In genomic region chr7:111509167-111509854, GRCm38 (mm10) we compare ENCODE assay signal across 23 mouse cellular contexts.
DNase-seq lines count a peak whose midpoint lies in the region; ATAC-seq lines count a peak whose summit lies in the region.
"Had no signal": no experiment of that assay in that cellular context is flagged by ENCODE, and none has a peak within 500 bp of the region (broad histone marks: within the 10 kb centered on the region; RNA-seq: fewer than 3 reads in every experiment).

No protein-coding gene starts in this region.

- ATAC-seq in hindbrain, embryonic 13.5 days (ENCODE audit: low FRiP score): peak; percentile 24; the same call in 1 of the 2 replicates
- ATAC-seq in hindbrain, embryonic 14.5 days (ENCODE audit: low FRiP score): no peak
- ATAC-seq in kidney, embryonic 15.5 days (replicated peaks; ENCODE audit: low FRiP score): 0 out of 2 replicates have a peak, but pooled peaks have one; percentile 60
- 0 out of 2 replicates have a peak, but pooled peaks have one; percentile 41 for ATAC-seq in neural tube, embryonic 15.5 days (ENCODE audit: low FRiP score)
- ATAC-seq: CD4-positive, CD25-positive, alpha-beta regulatory T cell, adult 4 months; forebrain, embryonic 13.5 days; forebrain, embryonic 16.5 days; hindbrain, postnatal 0 days; inflammation-experienced regulatory T-cells, adult 6 months had no signal

- H3K9me3 ChIP-seq in hindbrain, embryonic 13.5 days: no peaks in the 10 kb centered on the region
- no peaks in the 10 kb centered on the region for H3K9me3 ChIP-seq in hindbrain, embryonic 14.5 days (ENCODE audit: control insufficient read depth, low read length)
- H3K9me3 ChIP-seq in kidney, embryonic 15.5 days (replicated peaks): no peaks in the 10 kb centered on the region
- H3K9me3 ChIP-seq in neural tube, embryonic 15.5 days (replicated peaks): no peaks in the 10 kb centered on the region
- H3K9me3 ChIP-seq: embryonic facial prominence, embryonic 13.5 days; forebrain, embryonic 10.5 days; forebrain, embryonic 13.5 days; hindbrain, embryonic 10.5 days had no signal

- peaks cover 4% of the 10 kb centered on the region; the same call in 1 of the 2 replicates for H3K36me3 ChIP-seq in hindbrain, embryonic 13.5 days
- H3K36me3 ChIP-seq in hindbrain, embryonic 14.5 days (replicated peaks; ENCODE audit: control insufficient read depth, insufficient read depth): no peaks in the 10 kb centered on the region
- peaks cover 13% of the 10 kb centered on the region for H3K36me3 ChIP-seq in kidney, embryonic 15.5 days
- H3K36me3 ChIP-seq in neural tube, embryonic 15.5 days: no peaks in the 10 kb centered on the region; the same call in 1 of the 2 replicates
- H3K36me3 ChIP-seq: embryonic facial prominence, embryonic 13.5 days; forebrain, embryonic 10.5 days; hindbrain, embryonic 10.5 days had no signal

- 84% methylated on average over 2 of the region's 2 CpGs for WGBS in hindbrain, embryonic 13.5 days
- WGBS in hindbrain, embryonic 14.5 days: 80% methylated on average over 2 of the region's 2 CpGs
- 37% methylated on average over 2 of the region's 2 CpGs for WGBS in kidney, embryonic 15.5 days
- 80% methylated on average over 2 of the region's 2 CpGs for WGBS in neural tube, embryonic 15.5 days

- no peak overlapping the region for H3K9ac ChIP-seq in hindbrain, embryonic 13.5 days
- H3K9ac ChIP-seq in hindbrain, embryonic 14.5 days: no peak overlapping the region
- H3K9ac ChIP-seq in kidney, embryonic 15.5 days: no peak overlapping the region
- H3K9ac ChIP-seq in neural tube, embryonic 15.5 days (replicated peaks): no peak overlapping the region
- H3K9ac ChIP-seq: embryonic facial prominence, embryonic 13.5 days; forebrain, embryonic 13.5 days had no signal

- no peaks in the 10 kb centered on the region for H3K27me3 ChIP-seq in hindbrain, embryonic 13.5 days
- H3K27me3 ChIP-seq in hindbrain, embryonic 14.5 days (ENCODE audit: control insufficient read depth, insufficient read depth, low read length): no peaks in the 10 kb centered on the region
- H3K27me3 ChIP-seq in kidney, embryonic 15.5 days: no peaks in the 10 kb centered on the region; the same call in 1 of the 2 replicates
- no peaks in the 10 kb centered on the region for H3K27me3 ChIP-seq in neural tube, embryonic 15.5 days (replicated peaks)
- H3K27me3 ChIP-seq: embryonic facial prominence, embryonic 13.5 days had no signal

- H3K4me3 ChIP-seq in hindbrain, embryonic 13.5 days: no peak overlapping the region
- no peak overlapping the region for H3K4me3 ChIP-seq in hindbrain, embryonic 14.5 days (replicated peaks; ENCODE audit: low read length)
- no peak overlapping the region for H3K4me3 ChIP-seq in kidney, embryonic 15.5 days (replicated peaks)
- no peak overlapping the region for H3K4me3 ChIP-seq in neural tube, embryonic 15.5 days (replicated peaks)
- H3K4me3 ChIP-seq: embryonic facial prominence, embryonic 13.5 days; forebrain, embryonic 10.5 days; forebrain, embryonic 13.5 days; hindbrain, embryonic 10.5 days had no signal

- no peaks in the 10 kb centered on the region for H3K4me1 ChIP-seq in hindbrain, embryonic 13.5 days (replicated peaks)
- H3K4me1 ChIP-seq in hindbrain, embryonic 14.5 days (replicated peaks; ENCODE audit: control insufficient read depth, insufficient read depth, low read length): no peaks in the 10 kb centered on the region
- 0 out of 2 replicates have a peak, but pooled peaks cover 8% of the 10 kb centered on the region for H3K4me1 ChIP-seq in kidney, embryonic 15.5 days
- no peaks in the 10 kb centered on the region for H3K4me1 ChIP-seq in neural tube, embryonic 15.5 days
- H3K4me1 ChIP-seq: embryonic facial prominence, embryonic 13.5 days; forebrain, embryonic 10.5 days; forebrain, embryonic 13.5 days; hindbrain, embryonic 10.5 days had no signal

- H3K4me2 ChIP-seq in hindbrain, embryonic 13.5 days: no peak overlapping the region
- no peak overlapping the region for H3K4me2 ChIP-seq in hindbrain, embryonic 14.5 days (replicated peaks)
- no peak overlapping the region for H3K4me2 ChIP-seq in kidney, embryonic 15.5 days
- H3K4me2 ChIP-seq in neural tube, embryonic 15.5 days: no peak overlapping the region
- H3K4me2 ChIP-seq: embryonic facial prominence, embryonic 13.5 days; forebrain, embryonic 13.5 days; heart, embryonic 11.5 days had no signal

- H3K27ac ChIP-seq in hindbrain, embryonic 13.5 days: no peak overlapping the region
- H3K27ac ChIP-seq in hindbrain, embryonic 14.5 days: no peak overlapping the region
- H3K27ac ChIP-seq in kidney, embryonic 15.5 days: no peak overlapping the region
- no peak overlapping the region for H3K27ac ChIP-seq in neural tube, embryonic 15.5 days (replicated peaks)
- H3K27ac ChIP-seq: embryonic facial prominence, embryonic 13.5 days; forebrain, embryonic 10.5 days; forebrain, embryonic 13.5 days; hindbrain, embryonic 10.5 days; hindbrain, postnatal 0 days had no signal

- no peak for DNase-seq in hindbrain, embryonic 14.5 days (ENCODE audit: low spot score)
- DNase-seq in kidney, adult 18-20 months: no peak
- DNase-seq in neural tube, embryonic 10.5 days (ENCODE audit: extremely low spot score, low spot score): no peak
- DNase-seq: adrenal gland, adult 2 months; adrenal gland, postnatal 14 days; cerebellum, adult 11 months; cerebellum, adult 2 months; cerebellum, adult 9-11 months; cerebellum, postnatal 25 days; gastrocnemius, postnatal 10 days; gastrocnemius, postnatal 36 days had no signal
